Mouse (Mus musculus): ENCODE measurements around the gene Adcy5.
A peak's percentile ranks its signal among the peaks of the same experiment; 100 is the strongest.

The Adcy5 gene

GRCm38 (mm10) chr16:35208796-35209195 is 54.1 kb downstream of the Adcy5 start:
- DNase-seq, result no peak

- no peak for DNase-seq
These were observed 55.1 kb downstream of the Adcy5 start for GRCm38 (mm10) chr16:35209753-35210152.

GRCm38 (mm10) chr16:35215047-35215446 is 60.4 kb downstream of the Adcy5 start:
- no peak for DNase-seq

- no peak for DNase-seq
These were observed 60.8 kb downstream of the Adcy5 start for GRCm38 (mm10) chr16:35215498-35215897.

GRCm38 (mm10) chr16:35216826-35217491 is 62.3 kb downstream of the Adcy5 start:
- no peak for DNase-seq

GRCm38 (mm10) chr16:35220412-35220811 is 65.7 kb downstream of the Adcy5 start:
- no peak for DNase-seq

- no peak for DNase-seq
These were observed 66.9 kb downstream of the Adcy5 start for GRCm38 (mm10) chr16:35221581-35221980.

GRCm38 (mm10) chr16:35223930-35224329 is 69.3 kb downstream of the Adcy5 start:
- no peak for DNase-seq

- DNase-seq, result no peak
These were observed 70.0 kb downstream of the Adcy5 start for GRCm38 (mm10) chr16:35224716-35225115.

GRCm38 (mm10) chr16:35229582-35229981 is 74.9 kb downstream of the Adcy5 start:
- no peak for DNase-seq

GRCm38 (mm10) chr16:35232153-35232750 is 77.6 kb downstream of the Adcy5 start:
- DNase-seq, result no peak

- DNase-seq, result peak; percentile 46
These were observed 78.7 kb downstream of the Adcy5 start for GRCm38 (mm10) chr16:35233329-35233728.

- DNase-seq, result no peak
These were observed 82.4 kb downstream of the Adcy5 start for GRCm38 (mm10) chr16:35237091-35237490.

- DNase-seq, result no peak
These were observed 84.8 kb downstream of the Adcy5 start for GRCm38 (mm10) chr16:35239318-35239965.

GRCm38 (mm10) chr16:35239966-35240730 is 85.5 kb downstream of the Adcy5 start:
- DNase-seq, result no peak

- no peak for DNase-seq
These were observed 92.7 kb downstream of the Adcy5 start for GRCm38 (mm10) chr16:35247364-35247763.

GRCm38 (mm10) chr16:35248825-35249224 is 94.1 kb downstream of the Adcy5 start:
- DNase-seq, result no peak

- DNase-seq, result no peak
These were observed 95.1 kb downstream of the Adcy5 start for GRCm38 (mm10) chr16:35249763-35250162.

GRCm38 (mm10) chr16:35251690-35252089 is 97.0 kb downstream of the Adcy5 start:
- DNase-seq, result no peak

- DNase-seq, result peak; percentile 51
These were observed 98.3 kb downstream of the Adcy5 start for GRCm38 (mm10) chr16:35252967-35253366.

- DNase-seq, result no peak
These were observed 101.3 kb downstream of the Adcy5 start for GRCm38 (mm10) chr16:35255981-35256380.

GRCm38 (mm10) chr16:35270353-35270934 is 115.8 kb downstream of the Adcy5 start:
- DNase-seq, result peak; percentile 87

GRCm38 (mm10) chr16:35270945-35271344 is 116.3 kb downstream of the Adcy5 start:
- DNase-seq, result no peak

Measured in layer of hippocampus, adult 9-11 months (tissue).